Mouse (Mus musculus) testis, adult 2 months (tissue): Measurements from ENCODE around the gene Ntrk1. TPM values are rescaled to one million over a fixed set of nuclear protein-coding genes. Genes with fewer than 3 reads are reported as not detected.

ENCODE experiments used
- H3K27ac ChIP-seq: fragments of 200-500 bp; 2 replicates; pipeline ENCODE4 v1.5.1; 2012; ENCODE audit warnings: low read depth, low read length; ENCODE audit not compliant: control insufficient read depth, insufficient read depth
- H3K27me3 ChIP-seq: fragments of 200-500 bp; 2 replicates; pipeline ENCODE4 v1.6.1; 2012; ENCODE audit warnings: mild to moderate bottlenecking, low read length, moderate library complexity; ENCODE audit not compliant: control insufficient read depth, insufficient read depth
- H3K36me3 ChIP-seq: fragments of 200-500 bp; 2 replicates; pipeline ENCODE4 v1.6.1; 2012; ENCODE audit warnings: mild to moderate bottlenecking, low read length; ENCODE audit not compliant: control insufficient read depth, insufficient read depth
- H3K4me1 ChIP-seq: fragments of 200-500 bp; 2 replicates; pipeline ENCODE4 v1.6.1; 2012; ENCODE audit warnings: low read length; ENCODE audit not compliant: control insufficient read depth, insufficient read depth
- H3K4me3 ChIP-seq: fragments of 200-500 bp; 2 replicates; pipeline ENCODE4 v1.5.1; 2012; ENCODE audit warnings: low read depth, mild to moderate bottlenecking, low read length, moderate library complexity, mixed read lengths; ENCODE audit not compliant: control insufficient read depth
- CTCF ChIP-seq: fragments of 200-500 bp; IDR thresholded peaks from 2 replicates; pipeline ENCODE4 v1.5.1; 2012; ENCODE audit warnings: low read depth, mild to moderate bottlenecking, inconsistent platforms, low read length, moderate library complexity; ENCODE audit not compliant: control insufficient read depth, insufficient read depth, insufficient replicate concordance
- POLR2A ChIP-seq: fragments of 200-500 bp; IDR thresholded peaks from 2 replicates; pipeline ENCODE4 v1.6.1; 2012; ENCODE audit warnings: low read depth, mild to moderate bottlenecking, inconsistent platforms, low read length, moderate library complexity; ENCODE audit not compliant: control insufficient read depth
- polyA plus RNA-seq: library from polyadenylated mRNA; depleted of rRNA; stranded (reverse); fragments of >200 nt; gene quantifications from 2 replicates; pipeline ENCODE4 v1.2.3, GENCODE M21; 2012

The Ntrk1 gene
- polyA plus RNA-seq, 1 experiment: 0.64 TPM

DNA sequence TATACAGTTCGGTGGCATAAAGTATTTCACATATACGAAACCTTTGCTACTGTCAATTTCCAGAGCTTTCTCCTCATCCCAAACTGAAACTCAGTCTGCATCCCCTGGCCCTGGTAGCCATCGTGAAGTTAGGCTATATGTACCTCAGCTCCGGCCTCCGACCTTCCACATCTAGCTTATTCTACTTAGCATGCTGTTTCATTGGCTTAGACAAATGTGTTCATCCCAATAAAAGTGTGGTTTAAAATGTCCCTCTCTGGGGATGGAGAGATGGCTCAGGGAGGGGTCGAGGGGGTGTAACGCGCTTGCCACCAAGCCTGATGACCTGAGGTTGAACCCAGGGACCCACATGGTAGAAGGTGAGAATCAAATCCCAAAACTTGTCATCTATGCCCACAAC, 25.5 kb downstream of the Ntrk1 start:
- Histone ChIP-seq H3K27me3 (no peaks in the 10 kb centered on the region), H3K27ac (no peak overlapping the region), H3K4me1 (peaks cover 4% of the 10 kb centered on the region), H3K36me3 (no peaks in the 10 kb centered on the region), H3K4me3 (no peak overlapping the region)
- TF ChIP-seq CTCF: no peak
- TF ChIP-seq POLR2A: no peak

DNA sequence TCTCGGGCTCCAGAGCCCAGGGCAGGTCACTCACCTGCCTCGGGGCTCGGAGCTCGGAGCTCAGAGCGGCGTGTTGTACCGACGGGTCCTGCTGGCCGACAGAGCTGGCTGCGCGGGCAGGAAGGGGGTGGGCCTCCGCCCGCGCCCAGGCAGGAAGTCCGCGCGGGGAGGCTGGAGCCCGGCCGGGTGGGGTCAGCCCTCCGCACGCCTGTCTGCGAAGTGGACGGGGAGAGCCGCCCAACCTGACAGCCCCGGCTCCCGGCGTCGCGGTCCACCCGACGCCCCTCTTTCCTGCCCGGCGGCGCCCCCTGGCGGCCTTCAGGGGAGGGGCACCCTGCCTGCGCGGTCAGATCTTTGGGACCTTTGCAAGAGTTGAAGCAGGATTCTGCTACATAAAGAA, 26.1 kb downstream of the Ntrk1 start:
- H3K27me3 ChIP-seq: no peaks in the 10 kb centered on the region

DNA sequence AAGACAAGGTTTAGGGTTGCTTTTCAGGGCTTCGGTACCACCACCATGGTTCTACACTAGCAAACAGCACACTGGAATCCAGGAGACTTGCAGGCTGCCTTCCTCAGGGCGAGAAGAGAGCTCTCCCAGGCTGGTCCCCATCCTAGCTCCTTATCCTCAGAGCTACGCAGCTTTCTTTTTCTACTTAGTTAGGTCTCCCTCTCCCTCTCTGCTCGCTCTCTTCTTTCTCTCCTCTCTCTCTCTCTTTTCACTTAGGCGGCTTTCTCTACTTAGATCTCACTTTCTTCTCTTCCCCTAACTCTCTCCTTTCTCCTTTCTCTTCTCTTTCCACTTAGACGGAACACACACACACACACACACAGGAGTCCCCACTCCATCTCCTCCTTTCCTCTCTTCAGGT, 26.5 kb downstream of the Ntrk1 start:
- TF ChIP-seq CTCF (no peak), POLR2A (no peak)
- peak overlapping the region; percentile 12 for H3K27ac ChIP-seq
- peaks cover 4% of the 10 kb centered on the region for H3K4me1 ChIP-seq
- no peaks in the 10 kb centered on the region for H3K27me3 ChIP-seq
- peak overlapping the region; percentile 83 for H3K4me3 ChIP-seq
- H3K36me3 ChIP-seq: no peaks in the 10 kb centered on the region

More for the DNA sequence above, 26.1 kb downstream of the Ntrk1 start:
- Histone ChIP-seq H3K4me1 (peaks cover 4% of the 10 kb centered on the region), H3K4me3 (peak overlapping the region; percentile 83), H3K27ac (peak overlapping the region; percentile 12), H3K36me3 (no peaks in the 10 kb centered on the region)
- peak; percentile 94 for TF ChIP-seq CTCF
- TF ChIP-seq POLR2A: no peak; the same call in 1 of the 2 replicates

- H3K4me3 ChIP-seq: no peak overlapping the region
- TF ChIP-seq CTCF (no peak), POLR2A (no peak)
- no peaks in the 10 kb centered on the region for H3K36me3 ChIP-seq
- peak overlapping the region; percentile 22; the same call in 1 of the 2 replicates for H3K27ac ChIP-seq
- peaks cover 4% of the 10 kb centered on the region for H3K4me1 ChIP-seq
- no peaks in the 10 kb centered on the region for H3K27me3 ChIP-seq
Observed at GRCm38 (mm10) chr3:87767764-87768163, 27.2 kb downstream of the Ntrk1 start.

GRCm38 (mm10) chr3:87766284-87766667, 28.7 kb downstream of the Ntrk1 start:
- H3K27ac ChIP-seq: no peak overlapping the region

GRCm38 (mm10) chr3:87765631-87766283, 29.2 kb downstream of the Ntrk1 start:
- H3K36me3 ChIP-seq: no peaks in the 10 kb centered on the region
- peaks cover 4% of the 10 kb centered on the region for H3K4me1 ChIP-seq
- no peaks in the 10 kb centered on the region for H3K27me3 ChIP-seq
- TF ChIP-seq POLR2A (no peak), CTCF (no peak)
- H3K27ac ChIP-seq: no peak overlapping the region
- no peak overlapping the region for H3K4me3 ChIP-seq

More at GRCm38 (mm10) chr3:87766284-87766667, 28.7 kb downstream of the Ntrk1 start:
- H3K36me3 ChIP-seq: no peaks in the 10 kb centered on the region
- no peaks in the 10 kb centered on the region for H3K27me3 ChIP-seq
- peaks cover 4% of the 10 kb centered on the region for H3K4me1 ChIP-seq
- no peak overlapping the region for H3K4me3 ChIP-seq
- TF ChIP-seq CTCF (no peak), POLR2A (no peak)

DNA sequence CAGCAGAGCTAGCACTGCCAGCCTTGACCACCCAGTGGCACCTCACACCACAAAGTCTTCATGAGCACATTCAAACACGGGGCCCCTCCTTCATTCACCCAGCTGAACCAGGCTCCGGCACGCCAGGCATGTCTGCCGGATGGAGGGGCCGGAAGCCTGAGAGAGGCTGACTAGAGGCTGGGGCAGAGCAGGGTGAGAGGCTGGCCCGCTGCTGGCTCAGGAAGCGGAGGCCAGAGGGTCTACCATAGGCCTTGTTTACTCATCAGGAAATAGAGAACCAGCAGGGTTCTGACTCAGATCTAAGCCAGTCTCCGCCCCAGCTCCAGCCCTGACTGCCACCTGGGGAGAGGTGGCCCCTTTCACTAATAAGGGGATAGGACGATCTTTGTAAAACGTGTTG, 29.9 kb downstream of the Ntrk1 start:
- Histone ChIP-seq H3K27me3 (no peaks in the 10 kb centered on the region), H3K36me3 (no peaks in the 10 kb centered on the region), H3K4me3 (no peak overlapping the region), H3K4me1 (peaks cover 4% of the 10 kb centered on the region), H3K27ac (no peak overlapping the region)
- TF ChIP-seq CTCF (no peak), POLR2A (no peak)
